Mouse (Mus musculus): ENCODE results near the gene Phip.

DNA sequence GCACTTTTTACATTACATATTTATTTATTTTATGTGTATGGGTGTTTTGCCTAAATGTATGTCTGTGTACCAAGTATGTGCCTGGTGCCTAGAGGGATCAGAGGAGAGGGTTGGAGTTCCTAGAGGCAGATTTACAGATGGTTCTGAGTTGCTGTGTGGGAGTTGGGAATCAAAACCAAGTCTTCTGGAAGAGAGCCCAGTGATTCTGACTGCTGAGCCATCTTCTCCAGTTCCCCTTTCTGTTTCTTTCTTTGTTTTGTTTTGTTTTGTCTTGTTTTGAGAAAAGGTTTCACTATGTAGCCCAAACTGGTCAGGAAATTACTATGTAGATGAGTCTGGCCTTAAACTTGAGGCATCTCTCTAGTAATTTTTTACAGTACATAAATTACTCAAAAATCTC is 86.7 kb downstream of the Phip start:
- TF ChIP-seq E2F4 (IDR thresholded peaks at IDR 0.05; ENCODE audit: borderline replicate concordance, low read depth, low read length) (no peak), CTCF (IDR thresholded peaks at IDR 0.05 in 2 of 3, conservative IDR thresholded peaks at IDR 0.05 in 1 of 3; ENCODE audit: control insufficient read depth in 1 of 3, insufficient read depth in 1 of 3, low read depth in 2 of 3, low read length in 3 of 3, poor library complexity in 1 of 3, severe bottlenecking in 1 of 3) (no peak), CHD2 (IDR thresholded peaks at IDR 0.05; ENCODE audit: low read length) (no peak), SIN3A (IDR thresholded peaks at IDR 0.05; ENCODE audit: low read length) (no peak), HCFC1 (IDR thresholded peaks at IDR 0.05; ENCODE audit: low read depth, low read length) (no peak), EP300 (IDR thresholded peaks at IDR 0.05; ENCODE audit: low read depth in 1 of 2, low read length in 2 of 2) (no peak), MEF2A (IDR thresholded peaks at IDR 0.05; ENCODE audit: extremely low read depth, insufficient replicate concordance, low read depth, low read length, poor library complexity, severe bottlenecking) (no peak), CHD1 (IDR thresholded peaks at IDR 0.05; ENCODE audit: low read depth, low read length) (no peak), MXI1 (IDR thresholded peaks at IDR 0.05; ENCODE audit: low read depth, low read length) (no peak), POLR2A (IDR thresholded peaks at IDR 0.05; ENCODE audit: control insufficient read depth in 1 of 2, insufficient read depth in 1 of 2, low read depth in 1 of 2, low read length in 2 of 2, poor library complexity in 1 of 2) (no peak), TCF12 (IDR thresholded peaks at IDR 0.05; ENCODE audit: low read depth, low read length) (no peak)
